Mouse (Mus musculus): Measurements from ENCODE around the gene Tmeff2. TPM values are rescaled to one million over a fixed set of nuclear protein-coding genes. Genes with fewer than 3 reads are reported as not detected.
A peak's percentile ranks its signal among the peaks of the same experiment; 100 is the strongest.

Tmeff2 gene
- polyA plus RNA-seq, 1 experiment from 2014 or later, result 11.9 TPM

DNA sequence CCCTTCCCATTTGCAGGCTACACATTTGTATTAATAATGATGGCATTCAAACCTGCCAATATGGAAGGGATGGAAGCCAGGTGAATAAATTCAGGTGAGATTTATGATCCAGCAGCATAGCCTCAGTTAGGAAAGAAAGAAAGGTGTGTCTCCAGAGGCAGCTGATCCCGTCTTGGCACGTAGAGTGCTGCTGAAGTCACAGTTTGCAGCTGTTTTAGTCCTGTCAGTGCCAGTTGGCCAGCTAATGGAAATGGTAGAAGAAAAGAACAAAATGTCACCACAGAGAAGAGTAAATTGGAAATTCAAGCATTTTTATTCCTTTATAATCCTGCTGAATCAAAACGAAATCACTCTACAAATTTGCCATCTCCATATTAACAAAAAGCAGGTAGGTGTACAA is 99.3 kb downstream of the Tmeff2 start:
- Histone ChIP-seq H3K9me3 (no peaks in the 10 kb centered on the region), H3K27ac (no peak overlapping the region), H3K4me1 (replicated peaks) (no peaks in the 10 kb centered on the region), H3K27me3 (ENCODE audit: insufficient read depth, poor library complexity, severe bottlenecking) (no peaks in the 10 kb centered on the region), H3K36me3 (no peaks in the 10 kb centered on the region), H3K4me3 (no peak overlapping the region)
- 89% methylated on average over 3 of the region's 3 CpGs for WGBS
- no peak for DNase-seq (ENCODE audit: low spot score)

DNA sequence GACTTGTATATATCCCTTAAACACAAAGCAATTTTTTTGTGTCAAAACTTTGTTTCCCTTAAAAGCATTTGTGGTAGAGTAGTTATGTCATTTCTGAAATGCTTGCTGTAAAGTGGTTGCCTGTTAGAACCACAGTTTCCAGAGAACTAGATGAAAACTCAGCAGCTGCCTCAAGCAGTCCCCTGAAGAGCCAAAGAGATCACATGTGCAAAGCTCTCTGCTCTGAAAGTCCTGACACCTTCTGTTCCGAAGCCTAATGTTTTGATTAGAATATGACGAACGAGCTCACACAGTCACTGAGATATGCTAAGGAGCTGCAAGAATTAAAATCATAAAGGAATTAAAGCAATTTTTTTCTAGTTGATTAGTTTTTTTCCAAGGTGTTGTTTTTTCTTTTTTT is 107.9 kb downstream of the Tmeff2 start:
- H3K27me3 ChIP-seq (ENCODE audit: insufficient read depth, poor library complexity, severe bottlenecking), result no peaks in the 10 kb centered on the region
- H3K9me3 ChIP-seq, result no peaks in the 10 kb centered on the region
- 73% methylated on average over 3 of the region's 3 CpGs for WGBS
- H3K27ac ChIP-seq, result no peak overlapping the region
- no peak overlapping the region for H3K4me3 ChIP-seq
- H3K4me1 ChIP-seq (replicated peaks), result no peaks in the 10 kb centered on the region
- no peaks in the 10 kb centered on the region for H3K36me3 ChIP-seq
- DNase-seq (ENCODE audit: low spot score), result no peak

DNA sequence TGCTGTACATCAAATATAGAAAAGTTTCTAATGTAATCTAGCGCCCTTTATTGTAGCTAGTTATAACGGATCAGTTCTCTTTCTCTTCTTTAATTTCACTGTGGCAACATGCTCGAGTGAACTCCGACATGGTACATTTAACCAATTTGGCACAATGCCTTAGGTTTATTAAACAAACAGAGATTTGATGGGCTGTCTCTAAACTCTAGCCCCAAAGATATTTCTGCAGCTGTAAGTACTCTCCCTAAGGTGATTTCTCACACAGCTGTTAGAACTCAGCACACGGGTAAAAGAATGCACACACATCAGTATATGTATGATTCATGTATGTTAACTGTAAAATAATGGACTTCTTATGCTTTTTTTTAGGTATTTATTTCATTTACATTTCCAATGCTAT is 139.8 kb downstream of the Tmeff2 start:
- Histone ChIP-seq H3K27ac (no peak overlapping the region), H3K4me1 (replicated peaks) (no peaks in the 10 kb centered on the region), H3K27me3 (ENCODE audit: insufficient read depth, poor library complexity, severe bottlenecking) (no peaks in the 10 kb centered on the region), H3K36me3 (no peaks in the 10 kb centered on the region), H3K9me3 (no peaks in the 10 kb centered on the region), H3K4me3 (no peak overlapping the region)
- 89% methylated on average over 5 of the region's 5 CpGs for WGBS
- DNase-seq (ENCODE audit: low spot score), result no peak

DNA sequence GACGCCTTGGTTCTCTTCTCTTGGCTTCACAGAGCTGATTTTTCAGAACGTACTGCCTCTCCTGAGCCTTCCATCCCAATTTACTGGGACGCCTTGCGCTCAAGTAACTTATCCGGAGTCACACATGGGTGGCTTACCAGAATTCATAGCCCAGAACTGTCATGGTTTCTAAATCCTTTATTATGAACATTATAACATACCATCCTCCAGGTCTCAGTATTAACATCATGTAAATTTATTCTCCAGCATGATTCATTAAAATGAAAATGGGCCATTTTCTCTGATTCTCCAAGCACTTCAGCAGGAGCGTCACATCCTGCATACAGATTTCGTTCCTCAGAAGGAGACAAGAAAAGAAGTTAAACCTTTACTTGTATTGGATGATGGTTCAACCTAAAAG is 144.4 kb downstream of the Tmeff2 start:
- Histone ChIP-seq H3K4me3 (no peak overlapping the region), H3K27ac (no peak overlapping the region), H3K4me1 (replicated peaks) (no peaks in the 10 kb centered on the region), H3K9me3 (no peaks in the 10 kb centered on the region), H3K36me3 (no peaks in the 10 kb centered on the region), H3K27me3 (ENCODE audit: insufficient read depth, poor library complexity, severe bottlenecking) (no peaks in the 10 kb centered on the region)
- no peak for DNase-seq (ENCODE audit: low spot score)
- 90% methylated on average over 7 of the region's 7 CpGs for WGBS

DNA sequence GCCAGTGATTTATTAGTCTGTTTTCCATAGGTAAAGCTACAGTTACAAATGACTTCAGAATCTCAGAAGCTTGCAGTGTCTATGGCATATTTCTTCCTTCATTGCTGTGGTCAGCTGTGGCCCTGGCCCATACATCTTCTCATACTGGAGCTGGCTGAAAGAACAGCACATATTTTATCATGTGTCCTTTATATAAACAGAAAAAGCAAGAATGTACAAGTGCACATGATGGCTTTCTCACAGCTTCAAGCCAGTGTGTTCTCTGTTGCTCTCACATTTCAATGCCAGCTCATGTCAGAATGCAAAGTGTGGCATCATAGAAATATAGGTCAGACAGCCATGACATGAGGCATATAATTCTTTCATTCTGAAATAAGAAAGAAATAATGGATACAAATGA is 164.1 kb downstream of the Tmeff2 start:
- H3K4me1 ChIP-seq (replicated peaks), result no peaks in the 10 kb centered on the region
- H3K4me3 ChIP-seq, result no peak overlapping the region
- no peaks in the 10 kb centered on the region for H3K36me3 ChIP-seq
- no peak for DNase-seq (ENCODE audit: low spot score)
- no peaks in the 10 kb centered on the region for H3K27me3 ChIP-seq (ENCODE audit: insufficient read depth, poor library complexity, severe bottlenecking)
- H3K27ac ChIP-seq, result no peak overlapping the region
- H3K9me3 ChIP-seq, result no peaks in the 10 kb centered on the region

DNA sequence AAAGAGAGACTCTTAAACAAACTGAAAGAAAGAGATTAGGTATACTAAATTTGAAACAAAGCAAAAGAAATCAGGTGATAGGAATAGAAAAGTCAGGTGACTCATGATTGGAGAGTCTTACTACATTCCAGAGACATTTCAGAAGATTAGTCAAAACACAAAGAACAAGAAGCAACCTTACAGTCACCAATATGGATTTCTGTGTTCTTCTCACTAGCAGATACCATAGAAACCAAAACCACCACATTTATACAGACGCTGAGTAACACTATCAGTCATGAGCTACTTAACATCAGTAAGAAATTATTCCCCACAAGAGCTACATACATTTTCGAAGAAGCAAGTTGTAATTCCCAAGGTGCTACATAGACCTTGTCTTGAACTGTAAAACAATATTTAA is 165.2 kb downstream of the Tmeff2 start:
- no peak for DNase-seq (ENCODE audit: low spot score)
- no peaks in the 10 kb centered on the region for H3K27me3 ChIP-seq (ENCODE audit: insufficient read depth, poor library complexity, severe bottlenecking)
- no peaks in the 10 kb centered on the region for H3K9me3 ChIP-seq
- H3K4me3 ChIP-seq, result no peak overlapping the region
- no peak overlapping the region for H3K27ac ChIP-seq
- H3K4me1 ChIP-seq (replicated peaks), result no peaks in the 10 kb centered on the region
- no peaks in the 10 kb centered on the region for H3K36me3 ChIP-seq
- 91% methylated on average over 2 of the region's 2 CpGs for WGBS

DNA sequence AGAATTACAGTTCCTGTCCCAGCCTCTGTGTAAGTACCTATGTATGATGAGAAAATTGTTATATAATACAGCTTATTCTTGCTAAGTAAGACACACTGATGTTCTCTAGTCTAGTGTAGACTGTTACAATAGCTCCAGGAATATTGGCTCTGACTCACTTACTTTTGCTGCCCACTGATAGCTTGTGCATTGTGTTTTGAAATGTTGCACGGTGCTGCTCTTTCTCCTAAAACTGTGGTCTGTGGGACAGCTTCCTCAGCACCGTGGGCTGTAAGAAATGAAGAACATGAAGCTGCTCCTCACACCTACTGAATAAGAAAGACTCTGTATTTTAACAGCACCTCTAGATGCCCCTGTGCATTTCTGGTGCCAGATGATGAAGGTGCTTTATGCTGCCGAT is 168.4 kb downstream of the Tmeff2 start:
- 89% methylated on average over 3 of the region's 3 CpGs for WGBS
- Histone ChIP-seq H3K9me3 (no peaks in the 10 kb centered on the region), H3K4me3 (no peak overlapping the region), H3K4me1 (replicated peaks) (no peaks in the 10 kb centered on the region), H3K27me3 (ENCODE audit: insufficient read depth, poor library complexity, severe bottlenecking) (no peaks in the 10 kb centered on the region), H3K36me3 (no peaks in the 10 kb centered on the region), H3K27ac (no peak overlapping the region)
- no peak for DNase-seq (ENCODE audit: low spot score)

DNA sequence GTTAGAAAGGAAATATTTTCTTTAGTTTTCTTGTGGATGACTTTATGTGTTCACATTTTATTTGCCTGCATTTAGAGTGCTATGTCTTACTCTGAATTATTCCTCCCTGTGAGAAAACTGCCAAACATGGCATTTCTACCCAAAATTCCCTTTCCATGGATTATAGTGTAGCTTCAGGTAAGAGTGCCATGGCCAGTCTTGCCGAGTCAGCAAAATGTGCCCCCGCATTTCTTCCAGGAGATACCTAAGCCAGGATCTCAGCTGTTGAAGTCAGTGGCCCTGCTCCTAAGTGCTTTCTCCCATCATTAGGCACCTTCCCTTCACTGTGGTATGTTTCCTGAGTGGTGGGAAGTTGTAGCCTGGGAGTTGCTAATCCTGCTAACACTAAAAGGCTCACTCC is 168.8 kb downstream of the Tmeff2 start:
- no peaks in the 10 kb centered on the region for H3K9me3 ChIP-seq
- no peak for DNase-seq (ENCODE audit: low spot score)
- no peaks in the 10 kb centered on the region for H3K4me1 ChIP-seq (replicated peaks)
- H3K4me3 ChIP-seq, result no peak overlapping the region
- no peak overlapping the region for H3K27ac ChIP-seq
- H3K27me3 ChIP-seq (ENCODE audit: insufficient read depth, poor library complexity, severe bottlenecking), result no peaks in the 10 kb centered on the region
- 82% methylated on average over 2 of the region's 2 CpGs for WGBS
- no peaks in the 10 kb centered on the region for H3K36me3 ChIP-seq

DNA sequence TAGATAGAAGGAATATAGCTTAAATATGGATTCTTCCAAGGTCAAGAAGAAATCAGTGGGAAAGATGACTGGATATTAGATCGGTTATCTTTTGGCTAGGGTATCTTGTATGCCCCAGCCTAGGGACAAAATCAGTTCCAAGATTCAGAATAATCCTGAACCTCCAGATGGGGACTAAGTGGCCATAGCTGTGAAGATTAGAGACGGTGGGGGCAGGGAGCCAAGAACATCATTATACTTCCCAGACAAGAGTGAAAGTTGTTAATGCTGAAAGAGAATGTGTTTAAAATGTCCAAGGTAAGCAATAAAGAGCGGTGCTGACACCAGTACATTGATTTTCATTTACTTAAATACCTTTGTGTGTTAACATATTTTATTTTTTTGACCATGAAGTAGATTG is 173.6 kb downstream of the Tmeff2 start:
- no peaks in the 10 kb centered on the region for H3K9me3 ChIP-seq
- WGBS, result 89% methylated on average over 3 of the region's 3 CpGs
- H3K36me3 ChIP-seq, result no peaks in the 10 kb centered on the region

DNA sequence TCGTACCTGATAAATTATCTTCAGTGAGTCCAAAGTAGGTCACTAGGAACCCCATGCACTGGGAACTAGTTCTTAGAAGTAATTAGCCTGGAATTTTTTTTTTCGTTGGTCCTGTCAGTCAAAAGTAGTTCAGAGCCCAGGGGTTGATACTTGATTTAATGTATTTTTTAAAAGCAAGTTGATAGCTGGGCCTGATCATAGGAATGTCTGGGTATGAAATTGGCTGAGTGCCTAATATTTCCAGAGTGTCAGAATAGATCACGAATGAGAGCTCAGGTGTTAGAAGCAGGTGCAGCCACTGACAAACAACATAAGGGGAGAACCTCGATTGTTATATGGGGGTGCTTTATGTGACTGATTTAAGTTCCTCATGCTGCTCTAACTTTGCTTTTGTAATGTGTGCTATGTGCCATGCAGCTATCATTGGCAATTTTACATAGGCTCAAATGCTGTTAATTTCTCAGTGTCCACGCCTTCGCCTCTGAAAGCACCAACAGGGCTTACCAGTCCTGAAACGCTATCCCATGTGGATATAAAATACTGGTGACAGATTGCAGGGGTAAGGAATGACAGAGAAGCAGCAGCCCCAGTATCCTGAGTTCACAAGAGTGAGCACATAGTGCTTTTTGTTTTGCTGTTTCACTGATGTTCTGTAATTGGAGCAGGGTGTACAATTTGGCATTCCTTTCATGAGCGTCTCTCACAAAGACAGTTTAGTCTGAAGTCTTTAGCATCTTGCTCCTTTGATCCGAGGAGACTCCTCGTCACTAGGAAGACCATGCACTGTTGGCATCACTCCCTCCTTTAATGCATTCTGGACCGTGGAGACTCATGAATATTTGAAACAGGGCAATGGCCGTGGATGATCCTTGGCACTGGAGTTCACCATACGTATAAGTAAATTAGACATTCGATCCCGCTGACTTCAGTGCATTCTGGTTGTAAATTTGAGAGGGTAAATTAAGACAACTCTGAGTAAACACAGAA is 175.6 kb downstream of the Tmeff2 start:
- peak; percentile 4 for DNase-seq (ENCODE audit: low spot score)
- no peaks in the 10 kb centered on the region for H3K36me3 ChIP-seq

More for the DNA sequence above, 173.6 kb downstream of the Tmeff2 start:
- no peak for DNase-seq (ENCODE audit: low spot score)
- Histone ChIP-seq H3K27ac (no peak overlapping the region), H3K4me3 (no peak overlapping the region), H3K27me3 (ENCODE audit: insufficient read depth, poor library complexity, severe bottlenecking) (no peaks in the 10 kb centered on the region), H3K4me1 (replicated peaks) (peaks cover 7% of the 10 kb centered on the region)

DNA sequence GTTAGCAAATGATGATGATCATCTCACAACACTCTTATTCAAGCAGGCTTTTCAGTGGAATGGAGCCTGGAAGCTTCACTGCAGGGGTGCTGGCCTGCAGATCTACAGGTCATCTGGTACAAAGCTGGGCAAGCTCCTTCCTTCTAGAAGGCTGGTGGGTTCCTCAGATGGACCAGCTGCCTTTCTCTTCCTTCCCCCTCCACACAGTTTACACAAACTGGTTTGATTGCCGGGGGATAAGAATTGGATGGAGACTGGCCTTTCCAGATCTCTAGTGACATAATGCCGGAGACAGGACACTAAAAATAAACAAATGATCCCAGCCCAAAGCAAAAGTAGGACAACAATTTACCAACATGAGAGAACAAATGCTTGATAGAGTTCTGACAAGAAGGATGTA is 188.5 kb downstream of the Tmeff2 start:
- DNase-seq (ENCODE audit: low spot score), result no peak
- 80% methylated on average over 2 of the region's 2 CpGs for WGBS
- no peaks in the 10 kb centered on the region for H3K27me3 ChIP-seq (ENCODE audit: insufficient read depth, poor library complexity, severe bottlenecking)
- H3K4me3 ChIP-seq, result no peak overlapping the region
- H3K4me1 ChIP-seq (replicated peaks), result no peaks in the 10 kb centered on the region
- H3K36me3 ChIP-seq, result no peaks in the 10 kb centered on the region
- no peaks in the 10 kb centered on the region for H3K9me3 ChIP-seq
- H3K27ac ChIP-seq, result no peak overlapping the region

More for the DNA sequence above, 175.6 kb downstream of the Tmeff2 start:
- Histone ChIP-seq H3K9me3 (no peaks in the 10 kb centered on the region), H3K27me3 (ENCODE audit: insufficient read depth, poor library complexity, severe bottlenecking) (no peaks in the 10 kb centered on the region), H3K27ac (no peak overlapping the region), H3K4me3 (no peak overlapping the region), H3K4me1 (replicated peaks) (peaks cover 7% of the 10 kb centered on the region)
- WGBS, result 61% methylated on average over 15 of the region's 15 CpGs

DNA sequence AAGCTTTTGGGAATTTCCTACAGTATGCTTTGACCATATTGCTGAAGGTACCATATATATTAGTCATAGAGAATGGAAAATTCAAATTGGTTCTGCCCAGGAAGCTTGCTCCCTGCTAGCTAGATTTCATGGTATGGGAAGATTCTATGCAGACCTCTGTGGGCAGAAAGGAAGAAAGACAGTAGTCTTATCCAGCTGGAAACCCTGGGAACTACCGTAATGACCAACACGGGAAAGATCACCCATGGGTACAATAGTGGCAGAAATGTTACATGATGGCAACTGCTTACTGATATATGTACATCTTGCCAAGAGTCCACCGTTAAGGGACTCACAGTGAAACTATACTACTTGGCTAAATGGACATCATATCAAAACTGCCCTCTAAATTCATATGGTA is 189.4 kb downstream of the Tmeff2 start:
- Histone ChIP-seq H3K27ac (no peak overlapping the region), H3K9me3 (no peaks in the 10 kb centered on the region), H3K36me3 (no peaks in the 10 kb centered on the region), H3K27me3 (ENCODE audit: insufficient read depth, poor library complexity, severe bottlenecking) (no peaks in the 10 kb centered on the region), H3K4me3 (no peak overlapping the region), H3K4me1 (replicated peaks) (no peaks in the 10 kb centered on the region)
- WGBS, result 93% methylated on average over 3 of the region's 3 CpGs
- no peak for DNase-seq (ENCODE audit: low spot score)

DNA sequence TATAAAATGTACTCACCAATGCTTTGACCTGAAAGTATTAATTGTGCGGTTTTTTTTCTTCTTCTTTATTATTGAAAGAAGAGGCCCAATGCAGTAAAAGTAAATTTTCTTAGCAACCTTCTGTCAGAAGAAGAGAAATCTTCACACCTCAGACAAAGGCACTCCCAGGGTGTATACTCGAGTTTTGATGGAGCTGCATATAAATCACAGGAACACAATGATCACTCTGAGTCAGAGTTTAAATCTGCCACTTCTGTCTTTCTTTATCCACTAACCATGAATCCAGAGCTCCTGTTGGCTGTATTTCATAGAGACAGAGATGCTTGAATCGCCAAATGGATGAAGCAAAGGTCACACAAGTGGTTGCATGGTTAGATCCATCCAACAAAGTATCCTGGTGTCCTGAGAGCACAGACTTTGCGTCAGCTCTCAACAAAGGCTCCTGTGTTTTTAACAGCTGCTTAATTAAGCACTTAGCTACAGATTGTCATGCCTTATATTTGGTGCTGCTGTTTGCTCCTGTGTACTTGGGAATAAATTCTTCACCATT is 189.8 kb downstream of the Tmeff2 start:
- H3K36me3 ChIP-seq, result no peaks in the 10 kb centered on the region
- no peak overlapping the region for H3K27ac ChIP-seq
- DNase-seq (ENCODE audit: low spot score), result no peak
- no peaks in the 10 kb centered on the region for H3K9me3 ChIP-seq
- no peaks in the 10 kb centered on the region for H3K27me3 ChIP-seq (ENCODE audit: insufficient read depth, poor library complexity, severe bottlenecking)
- no peaks in the 10 kb centered on the region for H3K4me1 ChIP-seq (replicated peaks)
- no peak overlapping the region for H3K4me3 ChIP-seq
- WGBS, result 77% methylated on average over 4 of the region's 4 CpGs
